Mouse (Mus musculus): ENCODE results near the gene Ifi208. TPM values are rescaled to one million over a fixed set of nuclear protein-coding genes. Genes with fewer than 3 reads are reported as not detected.

The Ifi208 gene
- 2.2 TPM for polyA plus RNA-seq (2014; fragmentation: Illumina TruSeq; extraction: RNeasy Lipid Tissue Mini Kit (QIAGEN cat#74804); ENCODE audit: low read depth, low replicate concordance)

GRCm38 (mm10) chr1:173673458-173674097 is at the start of gene Ifi208:
Ifi208 (plus strand) TSS chr1:173673675.

GRCm38 (mm10) chr1:173630622-173631021 is 42.9 kb upstream of the Ifi208 start, which contains the start of gene Ifi209:
Ifi209 (plus strand) TSS chr1:173630917.

GRCm38 (mm10) chr1:173741656-173742055 is 68.2 kb downstream of the Ifi208 start, which contains the start of gene Ifi207:
Ifi207 (minus strand) TSS chr1:173741747.

Other genes starting within 250 kb of the Ifi208 start
- gene Ifi206, start 182.6 kb upstream of the Ifi208 start, polyA plus RNA-seq (2014; fragmentation: Illumina TruSeq; extraction: RNeasy Lipid Tissue Mini Kit (QIAGEN cat#74804); ENCODE audit: low read depth, low replicate concordance): 1.7 TPM
- 0.26 TPM for gene Ifi214, start 137.7 kb upstream of the Ifi208 start, polyA plus RNA-seq (2014; fragmentation: Illumina TruSeq; extraction: RNeasy Lipid Tissue Mini Kit (QIAGEN cat#74804); ENCODE audit: low read depth, low replicate concordance)
- 4.4 TPM for gene Ifi213, start 74.4 kb upstream of the Ifi208 start, polyA plus RNA-seq (2014; fragmentation: Illumina TruSeq; extraction: RNeasy Lipid Tissue Mini Kit (QIAGEN cat#74804); ENCODE audit: low read depth, low replicate concordance)
- 4.9 TPM for gene Ifi209, start 42.8 kb upstream of the Ifi208 start, polyA plus RNA-seq (2014; fragmentation: Illumina TruSeq; extraction: RNeasy Lipid Tissue Mini Kit (QIAGEN cat#74804); ENCODE audit: low read depth, low replicate concordance)
- gene Ifi207, start 68.1 kb downstream of the Ifi208 start, polyA plus RNA-seq (2014; fragmentation: Illumina TruSeq; extraction: RNeasy Lipid Tissue Mini Kit (QIAGEN cat#74804); ENCODE audit: low read depth, low replicate concordance): 6.9 TPM
- 20.5 TPM for gene Ifi204, start 93.3 kb downstream of the Ifi208 start, polyA plus RNA-seq (2014; fragmentation: Illumina TruSeq; extraction: RNeasy Lipid Tissue Mini Kit (QIAGEN cat#74804); ENCODE audit: low read depth, low replicate concordance)
- gene Ifi211, start 239.4 kb downstream of the Ifi208 start, polyA plus RNA-seq (2014; fragmentation: Illumina TruSeq; extraction: RNeasy Lipid Tissue Mini Kit (QIAGEN cat#74804); ENCODE audit: low read depth, low replicate concordance): 7.0 TPM